Mouse (Mus musculus) stomach, postnatal 0 days (tissue): ENCODE data around the gene Yipf1. TPM values are rescaled to one million over a fixed set of nuclear protein-coding genes. Genes with fewer than 3 reads are reported as not detected.
A peak's percentile ranks its signal among the peaks of the same experiment; 100 is the strongest.

Experiments
- ATAC-seq: fragments of 200-750 bp; cut with Nextera tagmentation; 2 replicates; pipeline ENCODE4 v1.8.0; 2017; ENCODE audit not compliant: low FRiP score, low TSS enrichment
- DNase-seq: peaks from one replicate; pipeline ENCODE4 v3.0.0-alpha.2; 2016; ENCODE audit warnings: low spot score
- H3K27ac ChIP-seq: fragments of 300-500 bp; sonication (generic); replicated peaks from 2 replicates; pipeline ENCODE4 v1.5.1; 2014; ENCODE audit warnings: mild to moderate bottlenecking, control low read depth
- H3K27me3 ChIP-seq: fragments of 300-500 bp; sonication (generic); 2 replicates; pipeline ENCODE4 v1.6.1; 2014; ENCODE audit warnings: low read length; ENCODE audit not compliant: control insufficient read depth, insufficient read depth
- H3K36me3 ChIP-seq: fragments of 300-500 bp; sonication (generic); 2 replicates; pipeline ENCODE4 v1.6.1; 2014; ENCODE audit warnings: low read length, mixed read lengths; ENCODE audit not compliant: control insufficient read depth, insufficient read depth
- H3K4me1 ChIP-seq: fragments of 300-500 bp; sonication (generic); replicated peaks from 2 replicates; pipeline ENCODE4 v1.6.1; 2014; ENCODE audit warnings: antibody characterized with exemption; ENCODE audit not compliant: control insufficient read depth, insufficient read depth
- H3K4me2 ChIP-seq: fragments of 300-500 bp; sonication (generic); replicated peaks from 2 replicates; pipeline ENCODE4 v1.6.1; 2014; ENCODE audit warnings: low read depth, mild to moderate bottlenecking, control low read depth, moderate library complexity
- H3K4me3 ChIP-seq: fragments of 300-500 bp; sonication (generic); 2 replicates; pipeline ENCODE4 v1.5.1; 2014; ENCODE audit warnings: low read depth, low read length, control low read depth
- H3K9ac ChIP-seq: fragments of 300-500 bp; sonication (generic); 2 replicates; pipeline ENCODE4 v1.6.1; 2014; ENCODE audit warnings: mild to moderate bottlenecking, low read length, control low read depth, mixed read lengths
- H3K9me3 ChIP-seq: fragments of 300-500 bp; sonication (generic); 2 replicates; pipeline ENCODE4 v1.6.1; 2016; ENCODE audit warnings: low read length; ENCODE audit not compliant: control insufficient read depth
- CTCF ChIP-seq: IDR thresholded peaks from 2 replicates; pipeline ENCODE4 v1.5.1; 2016; ENCODE audit warnings: antibody characterized with exemption, low read depth, mild to moderate bottlenecking, moderate library complexity
- EP300 ChIP-seq: optimal IDR thresholded peaks from 2 replicates; pipeline ENCODE3; 2016; ENCODE audit warnings: antibody characterized with exemption
- WGBS: fragments of 180-500 bp; shearing (Covaris S2); extraction: QIAGEN DNeasy Blood & Tissue Kit; methylation state at CpG from one replicate; pipeline ENCODE4 v1.1.7; 2014; 5-methylcytosine and 5-hydroxymethylcytosine counted together
- polyA plus RNA-seq: library from polyadenylated mRNA; unstranded; fragments of >200 nt; fragmentation: Nextera tagmentation; extraction: Ambion mirVana; gene quantifications from 2 replicates; pipeline ENCODE4 v1.2.1, GENCODE M21; 2015

The Yipf1 gene
- polyA plus RNA-seq, 1 experiment from 2014 or later = 67.9 TPM

DNA sequence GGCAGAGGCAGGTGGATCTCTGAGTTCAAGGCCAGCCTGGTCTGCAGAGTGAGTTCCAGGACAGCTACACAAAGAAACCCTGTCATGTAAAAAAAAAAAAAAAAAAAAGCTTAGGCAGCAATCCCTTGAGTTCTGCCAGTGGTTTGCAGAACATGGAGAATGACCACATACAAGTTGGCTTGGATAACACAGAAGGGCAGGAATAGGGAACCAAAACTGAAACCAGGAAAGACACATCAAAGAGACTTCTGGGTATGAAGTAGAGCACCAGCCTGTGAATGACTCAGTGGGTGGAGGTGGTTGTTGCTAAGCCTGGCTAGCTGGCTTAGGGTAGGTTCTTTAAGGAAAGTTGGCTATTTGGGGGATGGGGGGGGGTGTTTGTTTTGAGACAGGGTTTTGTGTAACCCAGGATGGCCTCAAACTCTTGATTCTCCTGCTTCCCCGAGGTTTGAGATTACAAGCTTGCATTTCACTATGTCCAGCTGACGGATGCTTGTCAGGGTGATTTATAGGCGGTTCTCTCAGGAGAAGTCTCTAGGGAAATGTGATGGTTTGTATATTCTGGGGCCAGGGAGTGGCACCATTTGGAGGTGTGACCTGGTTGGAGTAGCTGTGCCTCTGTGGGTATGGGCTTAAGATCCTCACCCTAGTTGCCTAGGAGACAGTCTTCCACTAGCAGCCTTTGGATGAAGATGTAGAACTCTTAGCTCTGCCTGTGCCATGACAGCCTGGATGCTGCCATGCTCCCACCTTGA, 28.5 kb upstream of the Yipf1 start:
- H3K4me2 ChIP-seq = no peak overlapping the region
- no peak overlapping the region for H3K4me3 ChIP-seq
- H3K9ac ChIP-seq = no peak overlapping the region
- H3K4me1 ChIP-seq = no peaks in the 10 kb centered on the region
- TF ChIP-seq CTCF (no peak), EP300 (no peak)
- no peaks in the 10 kb centered on the region for H3K9me3 ChIP-seq
- no peaks in the 10 kb centered on the region for H3K36me3 ChIP-seq
- ATAC-seq (peak; percentile 70), DNase-seq (no peak)
- 56% methylated on average over 3 of the region's 3 CpGs for WGBS
- no peaks in the 10 kb centered on the region for H3K27me3 ChIP-seq
- no peak overlapping the region for H3K27ac ChIP-seq

GRCm38 (mm10) chr4:107286386-107286785, 27.8 kb upstream of the Yipf1 start:
- Histone ChIP-seq H3K36me3 (no peaks in the 10 kb centered on the region), H3K4me1 (no peaks in the 10 kb centered on the region), H3K27me3 (no peaks in the 10 kb centered on the region), H3K4me3 (no peak overlapping the region), H3K9ac (no peak overlapping the region), H3K27ac (no peak overlapping the region), H3K9me3 (no peaks in the 10 kb centered on the region), H3K4me2 (no peak overlapping the region)
- no peak for ATAC-seq
- TF ChIP-seq EP300 (no peak), CTCF (no peak)
- WGBS = 95% methylated on average over 8 of the region's 8 CpGs
- no peak for DNase-seq

DNA sequence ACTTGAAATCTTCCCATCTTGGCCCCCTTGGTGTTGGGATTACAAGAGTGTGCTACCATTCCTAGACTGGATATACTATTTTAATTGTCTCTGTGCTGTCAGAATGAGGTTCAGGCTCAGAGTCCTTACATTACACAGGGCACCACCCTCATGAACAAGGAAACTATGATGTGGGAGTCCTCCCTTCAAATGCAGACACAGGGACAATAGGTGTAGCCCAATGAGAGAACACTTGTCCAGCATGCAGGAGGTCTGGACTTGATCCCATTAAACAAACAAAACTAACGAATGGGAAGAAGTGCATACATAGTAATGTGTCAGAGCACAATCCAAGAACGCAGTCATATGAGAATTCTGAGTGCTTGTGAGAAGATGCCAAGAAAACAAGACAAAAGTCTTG, 26.6 kb upstream of the Yipf1 start:
- WGBS = 47% methylated on average over 2 of the region's 2 CpGs
- Histone ChIP-seq H3K27me3 (no peaks in the 10 kb centered on the region), H3K4me1 (no peaks in the 10 kb centered on the region), H3K9me3 (no peaks in the 10 kb centered on the region), H3K9ac (no peak overlapping the region), H3K36me3 (no peaks in the 10 kb centered on the region), H3K4me2 (no peak overlapping the region), H3K4me3 (no peak overlapping the region), H3K27ac (no peak overlapping the region)
- peak; percentile 63; the same call in 1 of the 2 replicates for ATAC-seq
- no peak for DNase-seq
- TF ChIP-seq EP300 (no peak), CTCF (no peak)

DNA sequence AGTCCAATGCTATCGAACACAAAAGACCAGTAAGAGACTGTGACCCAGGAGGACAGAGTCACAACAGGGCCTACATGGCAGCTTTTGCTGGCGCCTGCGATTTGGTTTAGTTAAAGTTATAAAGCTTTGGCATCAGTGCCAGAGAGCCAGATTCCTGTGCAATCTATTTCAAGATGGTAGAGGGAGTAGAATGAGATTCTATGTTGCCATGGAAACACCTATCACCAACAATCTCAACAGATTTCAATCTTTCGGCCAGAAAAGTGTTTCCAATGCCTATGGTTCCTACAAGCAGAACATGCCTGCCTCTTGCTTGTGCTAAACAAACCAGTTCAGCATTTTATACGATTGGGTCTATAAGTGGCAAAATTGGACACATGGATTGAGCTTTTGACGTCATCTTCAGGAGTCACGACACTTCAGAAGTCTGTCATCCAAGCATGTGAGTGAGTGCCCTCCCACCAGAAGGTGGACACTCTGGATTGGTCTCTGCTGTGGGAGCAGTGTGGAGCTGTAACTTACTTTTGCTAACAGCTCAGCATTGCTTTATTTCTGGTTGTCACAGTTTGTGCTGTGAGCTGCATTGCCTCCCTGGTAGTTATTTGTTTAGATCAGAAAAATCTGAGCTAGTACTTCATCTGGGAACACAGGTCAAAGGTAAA, 22.4 kb upstream of the Yipf1 start:
- Histone ChIP-seq H3K4me2 (no peak overlapping the region), H3K27ac (no peak overlapping the region), H3K4me1 (no peaks in the 10 kb centered on the region), H3K27me3 (no peaks in the 10 kb centered on the region), H3K4me3 (no peak overlapping the region), H3K9ac (no peak overlapping the region), H3K9me3 (no peaks in the 10 kb centered on the region), H3K36me3 (no peaks in the 10 kb centered on the region)
- 81% methylated on average over 7 of the region's 7 CpGs for WGBS
- DNase-seq (no peak), ATAC-seq (no peak)
- TF ChIP-seq CTCF (no peak), EP300 (no peak)

GRCm38 (mm10) chr4:107292273-107292662, 21.9 kb upstream of the Yipf1 start:
- DNase-seq (peak; percentile 41), ATAC-seq (peak; percentile 74)
- H3K27me3 ChIP-seq = no peaks in the 10 kb centered on the region
- WGBS = 14% methylated on average over 4 of the region's 4 CpGs
- no peaks in the 10 kb centered on the region for H3K36me3 ChIP-seq
- no peak for TF ChIP-seq EP300
- no peak for TF ChIP-seq CTCF
- H3K4me1 ChIP-seq = no peaks in the 10 kb centered on the region
- H3K4me3 ChIP-seq = no peak overlapping the region
- no peak overlapping the region for H3K27ac ChIP-seq
- no peaks in the 10 kb centered on the region for H3K9me3 ChIP-seq
- H3K4me2 ChIP-seq = no peak overlapping the region
- H3K9ac ChIP-seq = no peak overlapping the region

GRCm38 (mm10) chr4:107298071-107298606, 16.0 kb upstream of the Yipf1 start:
- Histone ChIP-seq H3K27ac (no peak overlapping the region), H3K4me3 (no peak overlapping the region), H3K4me1 (no peaks in the 10 kb centered on the region), H3K9me3 (no peaks in the 10 kb centered on the region), H3K36me3 (no peaks in the 10 kb centered on the region), H3K27me3 (no peaks in the 10 kb centered on the region), H3K9ac (no peak overlapping the region), H3K4me2 (no peak overlapping the region)
- 72% methylated on average over 8 of the region's 8 CpGs for WGBS
- no peak for TF ChIP-seq CTCF
- no peak for TF ChIP-seq EP300
- no peak for DNase-seq
- ATAC-seq = no peak
